14 mouse cellular contexts compared by ENCODE assay signal in the genomic region with DNA sequence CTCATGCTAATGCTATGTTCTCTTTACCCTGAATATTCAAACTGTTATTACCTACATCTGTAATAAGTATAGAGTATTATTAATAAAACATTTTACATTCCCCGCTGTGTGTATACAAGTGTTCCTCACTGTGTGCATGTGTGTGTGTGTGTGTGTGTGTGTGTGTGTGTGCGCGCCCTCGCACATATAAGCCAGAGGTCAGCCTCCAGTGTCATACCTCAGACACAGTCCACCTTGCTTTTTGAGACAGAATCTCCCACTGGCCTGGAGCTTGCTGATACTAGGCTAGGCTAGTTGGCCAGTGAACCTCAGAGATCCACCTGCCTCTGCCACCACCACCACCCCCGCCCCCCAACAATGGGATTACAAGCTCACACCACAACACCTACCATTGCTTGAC. TPM values are rescaled to one million over a fixed set of nuclear protein-coding genes. Genes with fewer than 3 reads are reported as not detected.
DNase-seq lines count a peak whose midpoint lies in the region; ATAC-seq lines count a peak whose summit lies in the region.
"Had no signal": no experiment of that assay in that cellular context is flagged by ENCODE, and none has a peak within 500 bp of the region (broad histone marks: within the 10 kb centered on the region; RNA-seq: fewer than 3 reads in every experiment).

No protein-coding gene starts in this region.

- H3K4me2 ChIP-seq in embryonic facial prominence, embryonic 14.5 days (ENCODE audit: low read depth, low read length), result no peak overlapping the region
- peak overlapping the region; percentile 43 for H3K4me2 ChIP-seq in forebrain, embryonic 13.5 days
- peak overlapping the region; percentile 25; the same call in 1 of the 2 replicates for H3K4me2 ChIP-seq in hindbrain, embryonic 14.5 days (replicated peaks)
- no peak overlapping the region for H3K4me2 ChIP-seq in midbrain, embryonic 15.5 days
- H3K4me2 ChIP-seq: limb, embryonic 13.5 days had no signal

- H3K27ac ChIP-seq in embryonic facial prominence, embryonic 14.5 days (replicated peaks; ENCODE audit: low read depth, low read length), result 0 out of 2 replicates have a peak overlapping the region, but pooled peaks have one; percentile 1
- peak overlapping the region; percentile 97 for H3K27ac ChIP-seq in forebrain, embryonic 13.5 days
- H3K27ac ChIP-seq in hindbrain, embryonic 14.5 days, result peak overlapping the region; percentile 82
- H3K27ac ChIP-seq in midbrain, embryonic 15.5 days, result peak overlapping the region; percentile 86
- H3K27ac ChIP-seq: heart, embryonic 15.5 days; limb, embryonic 13.5 days had no signal

- no peaks in the 10 kb centered on the region for H3K27me3 ChIP-seq in embryonic facial prominence, embryonic 14.5 days (replicated peaks; ENCODE audit: control insufficient read depth, insufficient read depth, low read length)
- H3K27me3 ChIP-seq in forebrain, embryonic 13.5 days, result no peaks in the 10 kb centered on the region
- no peaks in the 10 kb centered on the region for H3K27me3 ChIP-seq in hindbrain, embryonic 14.5 days (ENCODE audit: control insufficient read depth, insufficient read depth, low read length)
- no peaks in the 10 kb centered on the region for H3K27me3 ChIP-seq in midbrain, embryonic 15.5 days (replicated peaks)
- H3K27me3 ChIP-seq: heart, embryonic 15.5 days; limb, embryonic 13.5 days had no signal

- no peak for DNase-seq in embryonic facial prominence, embryonic 14.5 days (ENCODE audit: low spot score)
- DNase-seq in hindbrain, embryonic 14.5 days (ENCODE audit: low spot score), result no peak
- no peak for DNase-seq in ovary, postnatal 10 days (ENCODE audit: low spot score)
- no peak for DNase-seq in cerebellum, postnatal 25 days
- DNase-seq in thymus, postnatal 14 days, result no peak
- DNase-seq: adrenal gland, postnatal 10 days; cerebellum, adult 18-20 months; heart, adult 11 months had no signal

- 88% methylated on average over 5 of the region's 5 CpGs for WGBS in embryonic facial prominence, embryonic 14.5 days
- WGBS in forebrain, embryonic 13.5 days, result 83% methylated on average over 5 of the region's 5 CpGs
- WGBS in hindbrain, embryonic 14.5 days, result 73% methylated on average over 5 of the region's 5 CpGs
- 69% methylated on average over 5 of the region's 5 CpGs for WGBS in midbrain, embryonic 15.5 days

- H3K4me1 ChIP-seq in embryonic facial prominence, embryonic 14.5 days (ENCODE audit: control insufficient read depth, insufficient read depth, low read length), result peaks cover 19% of the 10 kb centered on the region
- H3K4me1 ChIP-seq in forebrain, embryonic 13.5 days, result peaks cover 57% of the 10 kb centered on the region
- H3K4me1 ChIP-seq in hindbrain, embryonic 14.5 days (replicated peaks; ENCODE audit: control insufficient read depth, insufficient read depth, low read length), result peaks cover 53% of the 10 kb centered on the region
- peaks cover 64% of the 10 kb centered on the region for H3K4me1 ChIP-seq in midbrain, embryonic 15.5 days

- ATAC-seq in embryonic facial prominence, embryonic 14.5 days (ENCODE audit: low read depth), result no peak
- ATAC-seq in forebrain, embryonic 13.5 days, result no peak
- ATAC-seq in hindbrain, embryonic 14.5 days (ENCODE audit: low FRiP score), result peak; percentile 25; the same call in 1 of the 2 replicates
- peak; percentile 6; the same call in 1 of the 2 replicates for ATAC-seq in midbrain, embryonic 15.5 days (replicated peaks)
- ATAC-seq in megakaryocyte, adult 5-6 weeks (ENCODE audit: poor library complexity, severe bottlenecking), result no peak
- ATAC-seq: CD4-positive, CD25-positive, alpha-beta regulatory T cell, adult 4 months had no signal

- no peak overlapping the region for H3K4me3 ChIP-seq in embryonic facial prominence, embryonic 14.5 days (ENCODE audit: low read depth, low read length)
- H3K4me3 ChIP-seq in forebrain, embryonic 13.5 days, result no peak overlapping the region
- no peak overlapping the region for H3K4me3 ChIP-seq in hindbrain, embryonic 14.5 days (replicated peaks; ENCODE audit: low read length)
- H3K4me3 ChIP-seq in midbrain, embryonic 15.5 days, result no peak overlapping the region
- H3K4me3 ChIP-seq: heart, embryonic 15.5 days; limb, embryonic 13.5 days had no signal

- H3K9me3 ChIP-seq in embryonic facial prominence, embryonic 14.5 days (ENCODE audit: control insufficient read depth, low read length), result no peaks in the 10 kb centered on the region
- H3K9me3 ChIP-seq in forebrain, embryonic 13.5 days (replicated peaks), result no peaks in the 10 kb centered on the region
- H3K9me3 ChIP-seq in hindbrain, embryonic 14.5 days (ENCODE audit: control insufficient read depth, low read length), result no peaks in the 10 kb centered on the region
- H3K9me3 ChIP-seq in midbrain, embryonic 15.5 days, result no peaks in the 10 kb centered on the region
- H3K9me3 ChIP-seq: heart, embryonic 15.5 days; limb, embryonic 13.5 days had no signal

- no peaks in the 10 kb centered on the region for H3K36me3 ChIP-seq in embryonic facial prominence, embryonic 14.5 days (ENCODE audit: control insufficient read depth, insufficient read depth, low read length)
- 0 out of 2 replicates have a peak, but pooled peaks cover 5% of the 10 kb centered on the region for H3K36me3 ChIP-seq in forebrain, embryonic 13.5 days (ENCODE audit: poor library complexity, severe bottlenecking)
- H3K36me3 ChIP-seq in hindbrain, embryonic 14.5 days (replicated peaks; ENCODE audit: control insufficient read depth, insufficient read depth), result no peaks in the 10 kb centered on the region
- H3K36me3 ChIP-seq in midbrain, embryonic 15.5 days (replicated peaks), result no peaks in the 10 kb centered on the region
- H3K36me3 ChIP-seq: heart, embryonic 15.5 days; limb, embryonic 13.5 days had no signal

- H3K9ac ChIP-seq in embryonic facial prominence, embryonic 14.5 days (ENCODE audit: low read depth, low read length), result no peak overlapping the region
- H3K9ac ChIP-seq in forebrain, embryonic 13.5 days, result no peak overlapping the region
- peak overlapping the region; percentile 44; the same call in 1 of the 2 replicates for H3K9ac ChIP-seq in hindbrain, embryonic 14.5 days
- no peak overlapping the region for H3K9ac ChIP-seq in midbrain, embryonic 15.5 days
- H3K9ac ChIP-seq: heart, embryonic 15.5 days; limb, embryonic 13.5 days had no signal

RNA-seq across cellular contexts. Expression of a gene that starts 43.3 kb away (rescaled TPM):
- 8.4 and 8.9 TPM in 2 replicates for polyA plus RNA-seq in embryonic facial prominence, embryonic 14.5 days (2014; fragmentation: Nextera tagmentation; extraction: Ambion mirVana)
- 30.1 and 33.6 TPM in 2 replicates for polyA plus RNA-seq in forebrain, embryonic 13.5 days (2015; fragmentation: Nextera tagmentation; extraction: Ambion mirVana)
- 49.9 and 50.7 TPM in 2 replicates for polyA plus RNA-seq in hindbrain, embryonic 14.5 days (2014; fragmentation: Nextera tagmentation; extraction: Ambion mirVana)
- 39.7 and 44.6 TPM in 2 replicates for polyA plus RNA-seq in midbrain, embryonic 15.5 days (2015; fragmentation: Nextera tagmentation; extraction: Ambion mirVana)
- 3.5 and 6.1 TPM in 2 replicates for total RNA-seq in megakaryocyte, adult 5-6 weeks (2015)
- 2.7 and 2.8 TPM in 2 replicates for total RNA-seq in megakaryocyte, adult 5-6 weeks (2017)

Comparison
In these comparisons a context has a peak if more than half of its experiments do, and no peak if none do; other contexts are left out.
1. ATAC-seq: peak in hindbrain, embryonic 14.5 days (single experiment) and midbrain, embryonic 15.5 days (single experiment); none in embryonic facial prominence, embryonic 14.5 days (single experiment), forebrain, embryonic 13.5 days (single experiment) and megakaryocyte, adult 5-6 weeks (single experiment).
2. H3K27ac ChIP-seq: peak in every context shown above with its lines; median percentile 97 in forebrain, embryonic 13.5 days; 86 in midbrain, embryonic 15.5 days; 82 in hindbrain, embryonic 14.5 days; 1 in embryonic facial prominence, embryonic 14.5 days.
3. H3K4me2 ChIP-seq: peak in forebrain, embryonic 13.5 days (single experiment) and hindbrain, embryonic 14.5 days (single experiment); none in embryonic facial prominence, embryonic 14.5 days (single experiment) and midbrain, embryonic 15.5 days (single experiment).